Mouse (Mus musculus) E14TG2a.4 (cell line): ENCODE results near the gene Rasgrp2.

Experiments used
- H3K27me3 ChIP-seq: 2 replicates; pipeline ENCODE4 v1.6.1; 2014; ENCODE audit warnings: low read length, control low read depth; ENCODE audit not compliant: insufficient read depth
- H3K36me3 ChIP-seq: 2 replicates; pipeline ENCODE4 v1.6.1; 2014; ENCODE audit warnings: low read length, control low read depth; ENCODE audit not compliant: insufficient read depth
- H3K4me1 ChIP-seq: replicated peaks from 2 replicates; pipeline ENCODE4 v1.6.1; 2014; ENCODE audit warnings: low read depth, low read length, control low read depth
- H3K4me3 ChIP-seq: replicated peaks from 2 replicates; pipeline ENCODE4 v1.5.1; 2014; ENCODE audit warnings: mild to moderate bottlenecking, low read length
- H3K9me3 ChIP-seq: 2 replicates; pipeline ENCODE4 v1.6.1; 2014; ENCODE audit warnings: low read length, control low read depth
- CTCF ChIP-seq: conservative IDR thresholded peaks from 2 replicates; pipeline ENCODE4 v1.5.1; 2014; ENCODE audit warnings: low read length
- NANOG ChIP-seq: IDR thresholded peaks from 2 replicates; pipeline ENCODE4 v1.6.1; 2014; ENCODE audit warnings: borderline replicate concordance, low read length, mixed read lengths
- POU5F1 ChIP-seq: IDR thresholded peaks from 2 replicates; pipeline ENCODE4 v1.6.1; 2014; ENCODE audit warnings: low read length, borderline replicate concordance

Rasgrp2 gene

DNA sequence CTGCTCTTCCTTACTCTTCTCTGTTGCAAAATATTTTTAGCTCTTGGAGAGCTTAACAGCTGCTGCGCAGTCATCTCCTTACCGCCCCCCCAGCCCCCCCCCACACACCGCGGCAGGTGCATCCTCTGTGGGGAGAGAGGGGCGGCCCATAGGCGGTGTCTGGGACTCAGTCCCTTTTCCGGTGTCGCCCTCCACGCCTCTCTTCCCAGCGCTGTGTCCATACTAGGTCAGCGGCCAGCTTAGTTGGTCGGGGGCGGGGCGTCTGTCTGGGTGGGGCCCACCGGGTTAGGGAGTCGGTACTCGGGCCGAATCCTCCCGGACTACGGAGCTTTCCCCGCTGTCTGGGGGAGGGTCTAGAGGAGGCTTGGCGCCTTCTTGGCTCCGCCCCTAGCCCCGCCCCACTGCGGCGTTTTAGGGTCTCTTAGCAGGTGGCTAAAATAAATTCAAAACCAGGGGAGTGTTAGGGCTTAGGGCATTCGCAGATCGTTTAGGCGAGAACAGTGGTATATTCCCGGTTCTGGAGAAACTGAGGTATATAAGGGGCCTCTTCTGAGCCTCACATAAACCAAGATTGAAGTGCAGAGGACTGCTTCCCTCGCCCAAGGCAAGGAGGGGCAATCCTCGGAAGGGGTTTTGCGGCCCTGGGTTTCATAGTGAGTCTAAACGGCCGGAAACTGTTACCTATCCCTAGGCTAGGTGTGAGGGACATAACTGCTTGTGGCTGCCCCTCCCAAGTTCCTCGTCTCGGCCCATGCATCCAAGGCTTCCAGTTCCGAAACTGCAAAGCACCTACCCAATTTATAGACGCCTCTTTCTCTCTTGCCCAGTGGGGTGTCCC lies 474 bp upstream of the Rasgrp2 start:
- H3K27me3 ChIP-seq: peaks cover 36% of the 10 kb centered on the region
- TF ChIP-seq POU5F1 (no peak), CTCF (no peak), NANOG (no peak)
- peaks cover 14% of the 10 kb centered on the region for H3K36me3 ChIP-seq
- H3K9me3 ChIP-seq: no peaks in the 10 kb centered on the region
- peak overlapping the region; percentile 87 for H3K4me3 ChIP-seq
- H3K4me1 ChIP-seq: peaks cover 63% of the 10 kb centered on the region

DNA sequence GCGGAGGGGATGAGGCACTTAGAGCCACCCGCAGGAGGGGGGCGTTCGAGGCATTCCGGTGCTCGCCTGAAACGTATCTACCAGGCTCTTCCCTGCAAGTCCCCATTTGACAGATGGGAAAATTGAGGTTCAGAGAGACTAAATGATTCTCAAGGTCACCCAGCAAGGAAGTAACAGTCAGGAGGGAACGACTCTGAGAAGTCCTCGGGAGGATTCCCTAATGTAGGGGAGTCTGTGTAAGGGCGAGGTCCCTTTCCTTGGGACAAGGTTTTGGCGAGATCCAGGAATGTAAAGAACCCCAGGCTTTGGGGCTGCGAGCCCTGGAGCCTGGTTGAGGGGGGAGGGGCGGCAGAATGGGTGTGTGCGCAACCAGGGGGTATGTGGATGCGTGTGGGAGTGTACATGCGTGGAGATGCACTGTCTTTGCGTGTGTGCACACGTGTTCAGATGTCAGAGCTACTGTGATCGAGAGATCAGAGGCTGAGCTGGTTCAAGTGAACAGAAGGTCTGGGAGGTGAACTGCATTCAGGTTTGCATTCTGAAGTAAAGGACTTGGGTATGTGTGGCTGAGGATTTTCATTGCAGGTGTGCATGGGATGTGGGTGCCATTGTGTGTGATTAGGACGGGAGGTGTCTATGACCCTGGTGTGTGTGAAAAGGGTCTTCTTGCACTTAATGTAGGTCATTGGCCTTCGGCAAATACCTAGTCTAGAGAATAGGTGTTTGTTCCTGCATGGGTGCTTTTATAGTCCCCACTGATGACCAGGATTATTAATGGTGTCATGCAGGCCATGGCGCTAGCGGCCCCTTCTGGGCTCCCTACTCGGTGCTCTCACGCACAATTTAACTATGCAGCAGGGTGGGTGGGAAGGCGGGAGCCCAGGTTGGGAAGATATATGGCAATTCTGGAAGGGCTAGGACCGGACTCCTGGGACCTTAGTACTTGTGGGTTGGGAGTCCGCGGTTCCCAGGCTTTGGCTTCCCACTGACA lies 1.3 kb downstream of the Rasgrp2 start:
- Histone ChIP-seq H3K27me3 (peaks cover 49% of the 10 kb centered on the region), H3K4me1 (peaks cover 79% of the 10 kb centered on the region), H3K36me3 (peaks cover 24% of the 10 kb centered on the region), H3K9me3 (no peaks in the 10 kb centered on the region), H3K4me3 (peak overlapping the region; percentile 87)
- TF ChIP-seq POU5F1 (no peak), NANOG (no peak), CTCF (no peak)

DNA sequence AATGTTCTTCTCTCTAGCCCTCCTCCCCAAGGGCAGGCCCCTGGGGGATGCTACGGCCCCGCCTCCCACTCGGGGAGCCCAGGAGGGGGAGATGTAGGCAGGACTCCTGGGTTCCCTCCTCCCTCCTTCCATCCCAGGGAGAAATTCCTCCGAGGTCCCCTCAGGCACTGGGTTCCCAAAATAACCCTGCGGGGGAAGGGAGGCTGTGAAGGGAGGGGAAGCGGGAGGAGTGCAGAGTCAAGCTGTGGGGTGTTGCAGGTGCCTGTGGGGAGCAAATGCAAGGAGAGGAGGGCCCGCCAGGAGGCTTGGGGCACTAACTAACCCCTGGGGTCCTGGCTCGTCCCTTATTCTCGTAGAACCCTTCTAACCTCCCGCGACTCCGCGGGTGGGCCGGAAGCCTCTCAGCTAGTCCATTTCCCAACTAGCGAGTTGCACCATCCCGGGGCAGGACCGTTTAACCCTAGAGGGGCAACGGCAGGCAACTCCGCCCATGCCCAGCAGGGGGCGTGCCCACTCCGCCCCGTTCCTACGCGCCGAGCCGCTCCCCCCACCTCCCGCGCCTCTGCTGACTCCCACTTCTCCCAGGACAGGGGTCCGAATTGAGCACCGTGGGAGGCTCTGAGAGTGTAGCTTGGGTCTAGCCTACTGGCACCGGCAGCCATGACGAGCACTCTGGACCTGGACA lies 2.1 kb downstream of the Rasgrp2 start:
- TF ChIP-seq POU5F1 (no peak), NANOG (no peak), CTCF (peak; percentile 27)
- Histone ChIP-seq H3K9me3 (no peaks in the 10 kb centered on the region), H3K4me3 (peak overlapping the region; percentile 87), H3K4me1 (peaks cover 88% of the 10 kb centered on the region), H3K36me3 (peaks cover 27% of the 10 kb centered on the region), H3K27me3 (peaks cover 46% of the 10 kb centered on the region)

DNA sequence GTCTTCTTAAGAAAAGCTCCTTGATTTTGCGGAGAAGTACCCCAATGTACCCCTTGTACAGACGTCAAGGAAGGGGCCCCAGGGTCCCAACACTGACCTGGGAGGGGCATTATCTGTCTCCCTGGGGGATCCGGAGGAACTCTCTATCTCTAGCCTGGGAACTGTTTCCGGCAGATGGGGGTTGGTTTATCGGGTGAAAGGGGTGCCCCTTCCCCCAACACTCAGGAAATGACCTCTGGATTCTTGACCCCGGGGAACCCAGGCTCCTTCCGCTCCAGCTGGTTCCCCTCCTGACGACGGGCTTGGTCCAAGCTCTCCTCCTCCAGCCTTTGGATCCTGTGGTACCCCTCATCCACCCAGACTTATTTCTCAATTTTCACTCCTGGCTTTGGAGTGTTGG lies 2.8 kb downstream of the Rasgrp2 start:
- Histone ChIP-seq H3K4me3 (peak overlapping the region; percentile 87), H3K27me3 (peaks cover 45% of the 10 kb centered on the region), H3K9me3 (no peaks in the 10 kb centered on the region), H3K36me3 (peaks cover 33% of the 10 kb centered on the region), H3K4me1 (peaks cover 91% of the 10 kb centered on the region)
- TF ChIP-seq CTCF: no peak

DNA sequence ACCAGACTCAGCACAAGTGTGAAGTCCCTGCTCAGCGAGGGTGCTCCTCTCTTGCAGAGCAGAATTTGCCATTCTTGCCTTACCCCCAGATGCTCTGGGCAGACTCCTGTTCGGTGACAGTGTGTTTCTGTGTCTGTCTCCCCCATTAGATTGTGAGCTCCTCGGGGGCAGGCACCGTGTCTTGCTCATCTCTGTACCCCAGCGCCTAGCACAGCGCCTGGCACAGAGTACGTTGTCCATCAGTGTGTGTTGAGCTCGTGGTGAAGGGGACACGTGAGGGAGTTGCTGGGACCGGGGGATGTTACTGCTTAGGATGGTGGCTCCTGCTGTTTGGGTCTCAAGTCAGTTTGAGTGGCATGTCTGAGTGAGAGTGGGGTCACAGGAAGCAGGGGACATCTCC lies 4.7 kb downstream of the Rasgrp2 start:
- Histone ChIP-seq H3K9me3 (no peaks in the 10 kb centered on the region), H3K27me3 (peaks cover 38% of the 10 kb centered on the region), H3K4me3 (peak overlapping the region; percentile 87), H3K4me1 (peaks cover 92% of the 10 kb centered on the region), H3K36me3 (peaks cover 38% of the 10 kb centered on the region)
- TF ChIP-seq CTCF: no peak
- TF ChIP-seq NANOG: no peak
- TF ChIP-seq POU5F1: no peak

DNA sequence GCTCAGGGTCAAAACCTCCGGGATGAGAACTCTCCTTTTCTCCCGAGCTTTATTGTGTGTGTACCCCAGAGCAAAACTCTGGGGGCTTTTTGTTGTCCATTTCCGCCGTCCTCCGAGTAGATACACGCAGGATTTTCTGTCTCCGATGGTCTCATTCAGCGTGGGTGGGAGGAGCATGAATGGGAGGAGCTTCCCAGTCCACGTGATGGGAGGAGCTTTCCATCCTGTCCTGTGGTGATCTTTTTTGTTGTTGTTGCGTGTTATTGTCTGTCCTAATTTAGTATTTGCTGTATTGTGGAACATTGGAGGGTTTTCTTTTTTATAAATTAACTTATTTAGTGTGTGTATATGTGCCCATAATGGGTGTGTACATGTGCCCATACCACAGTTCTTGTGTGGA lies 6.3 kb downstream of the Rasgrp2 start:
- H3K27me3 ChIP-seq: peaks cover 34% of the 10 kb centered on the region
- H3K4me3 ChIP-seq: peak overlapping the region; percentile 87
- peaks cover 99% of the 10 kb centered on the region for H3K4me1 ChIP-seq
- no peak for TF ChIP-seq POU5F1
- TF ChIP-seq CTCF: no peak
- no peak for TF ChIP-seq NANOG
- H3K9me3 ChIP-seq: no peaks in the 10 kb centered on the region
- peaks cover 47% of the 10 kb centered on the region for H3K36me3 ChIP-seq

DNA sequence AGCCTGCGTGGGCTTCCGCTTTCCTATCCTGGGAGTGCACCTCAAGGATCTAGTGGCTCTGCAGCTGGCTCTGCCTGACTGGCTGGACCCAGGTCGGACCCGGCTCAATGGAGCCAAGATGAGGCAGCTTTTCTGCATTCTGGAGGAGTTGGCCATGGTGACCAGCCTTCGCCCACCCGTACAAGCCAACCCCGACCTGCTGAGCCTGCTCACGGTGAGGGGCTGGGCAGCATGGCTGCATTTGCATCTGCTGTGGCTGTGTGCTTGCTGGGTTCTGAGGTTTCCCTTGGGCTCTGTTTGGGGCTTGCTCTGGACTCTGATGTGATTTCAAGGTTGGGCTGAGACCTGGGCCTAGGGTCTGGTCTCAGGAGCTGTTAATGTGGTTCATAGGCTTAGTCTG lies 8.0 kb downstream of the Rasgrp2 start:
- H3K36me3 ChIP-seq: peaks cover 56% of the 10 kb centered on the region
- H3K4me1 ChIP-seq: peaks cover 100% of the 10 kb centered on the region
- TF ChIP-seq CTCF (no peak), POU5F1 (no peak), NANOG (no peak)
- H3K27me3 ChIP-seq: peaks cover 27% of the 10 kb centered on the region
- H3K4me3 ChIP-seq: peak overlapping the region; percentile 72
- H3K9me3 ChIP-seq: no peaks in the 10 kb centered on the region

DNA sequence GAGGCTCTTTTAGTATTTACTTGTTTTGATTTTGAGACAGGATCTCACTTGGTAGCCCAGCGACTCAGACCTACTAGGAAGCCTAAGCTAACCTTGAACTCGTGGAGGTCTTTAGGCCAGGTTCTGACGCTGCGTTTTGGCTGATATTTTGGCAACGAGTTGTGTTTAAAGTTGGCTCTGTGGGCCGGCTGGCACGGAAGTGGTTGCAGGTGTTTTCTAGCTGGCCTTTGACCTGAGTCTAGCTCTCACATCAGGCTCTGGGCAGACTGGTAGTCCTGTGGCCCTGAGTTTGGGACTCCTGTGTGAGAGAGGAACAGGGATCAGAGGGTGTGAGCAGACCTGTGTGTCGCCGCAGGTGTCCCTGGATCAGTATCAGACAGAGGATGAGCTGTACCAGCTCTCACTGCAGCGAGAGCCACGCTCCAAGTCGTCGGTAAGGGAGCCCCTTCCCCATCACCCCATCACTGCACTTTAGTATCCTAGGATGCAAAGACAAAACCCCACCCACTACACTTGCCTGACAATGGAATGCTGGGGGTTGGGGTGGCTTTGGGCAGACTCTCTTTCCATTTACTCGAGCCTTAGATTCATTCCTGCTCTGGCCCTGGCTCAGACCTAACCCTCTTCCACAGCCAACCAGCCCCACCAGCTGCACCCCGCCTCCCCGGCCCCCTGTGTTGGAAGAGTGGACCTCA lies 8.8 kb downstream of the Rasgrp2 start:
- H3K4me1 ChIP-seq: peaks cover 100% of the 10 kb centered on the region
- TF ChIP-seq NANOG (no peak), CTCF (no peak), POU5F1 (no peak)
- peaks cover 19% of the 10 kb centered on the region for H3K27me3 ChIP-seq
- H3K9me3 ChIP-seq: no peaks in the 10 kb centered on the region
- H3K4me3 ChIP-seq: peak overlapping the region; percentile 72
- peaks cover 48% of the 10 kb centered on the region for H3K36me3 ChIP-seq
